Mouse (Mus musculus) neural tube, embryonic 11.5 days (tissue): ENCODE data around the gene Rabep2. TPM values are rescaled to one million over a fixed set of nuclear protein-coding genes. Genes with fewer than 3 reads are reported as not detected.

Source experiments
- ATAC-seq: fragments of 200-750 bp; cut with Nextera tagmentation; 2 replicates; pipeline ENCODE4 v1.8.0; 2017; ENCODE audit warnings: moderate number of reproducible peaks, mild to moderate bottlenecking, moderate TSS enrichment, moderate library complexity; ENCODE audit not compliant: insufficient read depth, low FRiP score, low TSS enrichment
- DNase-seq: peaks from one replicate; pipeline ENCODE4 v3.0.0-alpha.2; 2015; ENCODE audit warnings: low spot score
- H3K27ac ChIP-seq: fragments of 300-500 bp; sonication (generic); 2 replicates; pipeline ENCODE4 v1.5.1; 2014; ENCODE audit warnings: low read depth, mild to moderate bottlenecking, low read length
- H3K27me3 ChIP-seq: fragments of 300-500 bp; sonication (generic); 2 replicates; pipeline ENCODE4 v1.6.1; 2014; ENCODE audit warnings: mild to moderate bottlenecking, low read length, mixed read lengths; ENCODE audit not compliant: control insufficient read depth, insufficient read depth
- H3K36me3 ChIP-seq: fragments of 300-500 bp; sonication (generic); 2 replicates; pipeline ENCODE4 v1.6.1; 2014; ENCODE audit warnings: mild to moderate bottlenecking, low read length, moderate library complexity, mixed read lengths; ENCODE audit not compliant: control insufficient read depth, insufficient read depth
- H3K4me1 ChIP-seq: fragments of 300-500 bp; sonication (generic); 2 replicates; pipeline ENCODE4 v1.6.1; 2014; ENCODE audit warnings: low read length, mixed read lengths; ENCODE audit not compliant: control insufficient read depth, insufficient read depth
- H3K4me2 ChIP-seq: fragments of 300-500 bp; sonication (generic); 2 replicates; pipeline ENCODE4 v1.6.1; 2014; ENCODE audit warnings: low read depth, mild to moderate bottlenecking, moderate library complexity
- H3K4me3 ChIP-seq: fragments of 300-500 bp; sonication (generic); 2 replicates; pipeline ENCODE4 v1.5.1; 2014; ENCODE audit warnings: low read depth, low read length
- H3K9ac ChIP-seq: fragments of 300-500 bp; sonication (generic); 2 replicates; pipeline ENCODE4 v1.6.1; 2014; ENCODE audit warnings: mild to moderate bottlenecking, low read length
- H3K9me3 ChIP-seq: fragments of 300-500 bp; sonication (generic); 2 replicates; pipeline ENCODE4 v1.6.1; 2016; ENCODE audit warnings: low read length; ENCODE audit not compliant: control insufficient read depth
- WGBS: fragments of 180-500 bp; shearing (Covaris S2); extraction: QIAGEN DNeasy Blood & Tissue Kit; methylation state at CpG from one replicate; pipeline ENCODE4 v1.1.7; 2014; 5-methylcytosine and 5-hydroxymethylcytosine counted together
- polyA plus RNA-seq: library from polyadenylated mRNA; unstranded; fragments of >200 nt; fragmentation: Nextera tagmentation; extraction: Ambion mirVana; gene quantifications from 2 replicates; pipeline ENCODE4 v1.2.1, GENCODE M21; 2014

Rabep2 gene
- polyA plus RNA-seq, 1 experiment from 2014 or later: 21.4 TPM

DNA sequence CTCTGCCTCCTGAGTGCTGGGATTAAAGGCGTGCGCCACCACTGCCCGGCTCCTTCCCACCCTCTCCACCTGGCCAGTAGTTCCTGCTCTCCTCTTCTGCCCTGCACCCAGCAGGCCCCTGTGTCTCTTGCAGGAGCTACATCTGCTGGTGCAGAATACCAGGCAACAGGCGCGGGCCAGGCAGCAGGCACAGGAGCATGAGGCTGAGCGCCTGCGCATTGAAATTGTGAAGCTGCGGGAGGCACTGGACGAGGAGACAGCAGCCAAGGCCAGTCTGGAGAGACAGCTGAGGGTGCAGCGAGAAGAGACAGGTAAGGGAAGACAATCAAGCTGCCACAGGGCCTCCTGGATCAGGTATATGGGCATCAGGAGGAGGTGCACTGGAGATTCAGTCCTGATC is 15.4 kb downstream of the Rabep2 start:
- Histone ChIP-seq H3K36me3 (peaks cover 4% of the 10 kb centered on the region; the same call in 1 of the 2 replicates), H3K4me1 (no peaks in the 10 kb centered on the region), H3K9me3 (no peaks in the 10 kb centered on the region), H3K9ac (no peak overlapping the region), H3K27me3 (no peaks in the 10 kb centered on the region), H3K4me2 (no peak overlapping the region), H3K4me3 (no peak overlapping the region), H3K27ac (no peak overlapping the region)
- 93% methylated on average over 10 of the region's 10 CpGs for WGBS
- DNase-seq (no peak), ATAC-seq (no peak)

DNA sequence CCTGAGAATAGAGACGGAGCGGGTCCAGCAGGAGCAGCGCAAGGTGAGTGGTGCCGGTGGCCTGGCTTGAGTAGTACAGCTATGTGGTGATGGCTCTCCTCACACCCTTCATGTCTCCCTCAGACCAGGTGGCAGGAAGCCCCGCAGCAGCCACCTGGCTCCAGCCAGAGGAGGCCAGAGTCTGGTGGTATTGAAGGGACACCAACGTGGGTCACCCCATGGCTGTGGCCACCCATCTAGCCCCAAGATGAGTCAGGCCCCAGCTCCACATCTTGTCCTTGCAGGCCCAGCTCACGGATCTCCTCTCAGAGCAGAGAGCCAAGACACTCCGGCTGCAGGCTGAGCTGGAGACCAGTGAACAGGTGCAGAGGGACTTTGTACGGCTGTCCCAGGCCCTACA is 16.0 kb downstream of the Rabep2 start:
- DNase-seq: no peak
- H3K27me3 ChIP-seq: no peaks in the 10 kb centered on the region
- H3K4me1 ChIP-seq: no peaks in the 10 kb centered on the region
- no peaks in the 10 kb centered on the region for H3K9me3 ChIP-seq
- no peak for ATAC-seq
- no peak overlapping the region for H3K9ac ChIP-seq
- no peak overlapping the region for H3K4me2 ChIP-seq
- H3K36me3 ChIP-seq: peaks cover 4% of the 10 kb centered on the region; the same call in 1 of the 2 replicates
- no peak overlapping the region for H3K27ac ChIP-seq
- WGBS: 86% methylated on average over 9 of the region's 9 CpGs
- H3K4me3 ChIP-seq: no peak overlapping the region

DNA sequence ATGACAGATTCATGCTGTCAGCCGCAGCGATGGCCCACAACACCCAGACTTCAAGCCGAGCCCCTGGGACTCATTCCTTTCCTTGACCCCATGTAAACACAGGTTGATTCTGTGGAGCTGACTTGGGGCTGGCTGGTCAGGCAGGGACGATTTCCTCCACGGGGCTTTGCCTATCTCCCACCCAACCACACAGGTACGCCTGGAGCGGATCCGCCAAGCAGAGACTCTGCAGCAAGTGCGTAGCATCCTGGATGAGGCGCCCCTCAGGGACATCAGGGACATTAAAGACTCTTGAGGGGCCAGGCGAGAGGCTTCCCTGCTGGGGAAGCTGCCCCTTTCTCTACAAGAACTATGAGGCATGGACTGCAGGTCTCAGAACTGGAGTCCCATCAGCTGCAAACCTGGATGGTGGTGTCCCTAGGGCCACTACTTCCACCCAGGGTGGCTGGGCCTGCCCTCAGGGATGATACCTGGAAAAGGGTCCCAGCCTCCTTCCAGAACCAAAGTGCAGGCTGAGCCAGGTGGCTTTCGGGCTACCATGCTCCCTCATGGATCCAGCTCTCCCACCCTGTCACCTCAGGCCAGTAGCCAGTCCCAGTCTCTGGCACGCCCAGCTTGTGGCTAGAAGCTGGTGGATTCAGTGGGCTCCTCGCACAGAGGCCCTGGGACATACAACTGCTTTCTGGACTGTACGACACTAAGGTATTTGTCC is 16.7 kb downstream of the Rabep2 start:
- no peak overlapping the region for H3K27ac ChIP-seq
- no peak overlapping the region for H3K4me2 ChIP-seq
- no peaks in the 10 kb centered on the region for H3K27me3 ChIP-seq
- no peak overlapping the region for H3K9ac ChIP-seq
- H3K4me3 ChIP-seq: no peak overlapping the region
- no peak for DNase-seq
- H3K36me3 ChIP-seq: peaks cover 4% of the 10 kb centered on the region; the same call in 1 of the 2 replicates
- 91% methylated on average over 15 of the region's 15 CpGs for WGBS
- H3K4me1 ChIP-seq: no peaks in the 10 kb centered on the region
- ATAC-seq: no peak
- H3K9me3 ChIP-seq: no peaks in the 10 kb centered on the region

DNA sequence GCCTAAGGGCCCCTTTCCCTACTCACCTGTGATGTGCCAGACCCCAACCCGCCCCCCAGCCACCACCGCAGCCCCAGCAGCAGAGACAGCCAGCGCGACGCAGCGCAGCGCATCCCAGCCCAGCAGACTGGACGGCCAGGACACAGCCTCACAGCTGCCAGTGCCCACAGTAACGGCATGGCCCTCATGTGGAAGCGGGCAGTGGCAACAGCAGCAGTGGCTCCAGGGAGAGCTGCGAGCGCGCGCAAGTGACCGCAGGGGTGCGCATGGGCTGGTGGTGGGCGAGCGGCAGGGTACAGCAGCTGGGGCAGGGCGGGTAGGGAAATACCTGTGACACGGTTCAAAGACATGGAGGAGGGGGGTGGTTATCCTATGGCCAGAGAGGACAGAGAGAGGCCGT is 17.7 kb downstream of the Rabep2 start:
- ATAC-seq: no peak
- peaks cover 4% of the 10 kb centered on the region; the same call in 1 of the 2 replicates for H3K36me3 ChIP-seq
- H3K9ac ChIP-seq: no peak overlapping the region; the same call in 1 of the 2 replicates
- no peak overlapping the region for H3K27ac ChIP-seq
- 94% methylated on average over 20 of the region's 21 CpGs for WGBS
- no peaks in the 10 kb centered on the region for H3K9me3 ChIP-seq
- H3K4me3 ChIP-seq: no peak overlapping the region
- no peak overlapping the region for H3K4me2 ChIP-seq
- DNase-seq: no peak
- no peaks in the 10 kb centered on the region for H3K4me1 ChIP-seq
- no peaks in the 10 kb centered on the region for H3K27me3 ChIP-seq

DNA sequence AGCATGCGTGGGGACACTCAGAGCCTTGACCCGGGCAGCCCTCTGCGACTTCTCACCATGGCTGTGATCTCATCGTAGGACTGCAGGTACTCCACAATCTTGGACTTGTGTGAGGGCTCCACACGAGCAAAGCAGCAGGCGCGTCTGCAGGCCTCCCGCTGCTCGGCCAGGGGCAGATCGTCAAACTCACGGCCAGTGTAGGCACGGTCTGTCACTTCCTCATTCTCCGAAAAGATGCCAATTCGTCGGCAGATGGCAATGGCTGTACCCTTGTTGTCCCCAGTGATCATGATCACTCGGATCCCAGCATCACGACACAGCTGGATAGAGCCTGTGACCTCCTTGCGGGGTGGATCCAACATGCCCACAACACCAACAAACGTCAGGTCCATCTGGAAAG is 19.9 kb downstream of the Rabep2 start:
- 90% methylated on average over 19 of the region's 19 CpGs for WGBS
- DNase-seq (no peak), ATAC-seq (no peak)
- Histone ChIP-seq H3K4me2 (no peak overlapping the region), H3K27ac (no peak overlapping the region), H3K9ac (no peak overlapping the region), H3K36me3 (peaks cover 4% of the 10 kb centered on the region; the same call in 1 of the 2 replicates), H3K4me1 (no peaks in the 10 kb centered on the region), H3K27me3 (no peaks in the 10 kb centered on the region), H3K4me3 (no peak overlapping the region), H3K9me3 (no peaks in the 10 kb centered on the region)

DNA sequence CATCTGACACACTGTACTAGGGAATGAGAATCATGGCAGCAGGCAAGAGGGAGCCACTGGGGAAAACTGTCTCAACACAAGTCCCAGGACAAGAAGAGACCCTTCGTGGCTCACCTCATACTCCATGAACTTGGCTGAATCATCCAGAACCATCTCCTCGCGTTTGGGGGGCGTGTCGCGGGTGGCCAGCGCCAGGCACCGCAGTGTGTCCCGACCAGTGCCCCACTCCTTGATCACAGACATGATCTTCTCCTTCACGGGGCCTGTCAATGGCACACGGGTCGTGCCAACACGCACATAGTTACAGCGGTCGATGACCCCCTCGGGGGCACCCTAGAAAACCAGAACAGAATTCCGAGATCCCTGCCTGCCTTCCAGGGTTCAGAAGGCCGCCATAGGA is 21.4 kb downstream of the Rabep2 start:
- no peak overlapping the region for H3K4me2 ChIP-seq
- no peak overlapping the region for H3K27ac ChIP-seq
- ATAC-seq (no peak), DNase-seq (no peak)
- H3K9me3 ChIP-seq: no peaks in the 10 kb centered on the region
- no peaks in the 10 kb centered on the region for H3K27me3 ChIP-seq
- H3K36me3 ChIP-seq: peaks cover 2% of the 10 kb centered on the region; the same call in 1 of the 2 replicates
- no peaks in the 10 kb centered on the region for H3K4me1 ChIP-seq
- H3K4me3 ChIP-seq: no peak overlapping the region
- 92% methylated on average over 18 of the region's 18 CpGs for WGBS
- H3K9ac ChIP-seq: no peak overlapping the region

DNA sequence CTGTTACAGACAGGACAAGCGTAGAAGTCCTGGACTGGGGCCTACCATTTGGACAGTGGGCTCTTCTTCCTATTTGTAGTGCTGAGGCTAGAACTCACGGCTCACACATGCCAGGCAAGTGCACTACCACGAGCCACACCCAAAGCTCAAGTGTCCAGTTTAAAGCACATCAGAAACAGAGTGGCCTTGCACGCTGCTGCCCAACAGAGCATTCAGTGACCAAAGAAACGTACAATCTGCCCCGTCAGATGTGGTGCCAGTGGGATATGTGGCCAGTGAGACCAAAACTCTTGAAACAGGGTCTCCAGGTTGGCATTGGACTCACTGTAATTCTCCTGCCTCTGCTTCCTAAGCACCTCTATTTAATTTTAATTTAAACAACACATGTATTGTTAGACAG is 22.1 kb downstream of the Rabep2 start:
- H3K4me3 ChIP-seq: no peak overlapping the region
- no peaks in the 10 kb centered on the region for H3K27me3 ChIP-seq
- 89% methylated on average over 6 of the region's 6 CpGs for WGBS
- H3K9me3 ChIP-seq: no peaks in the 10 kb centered on the region
- no peak for ATAC-seq
- H3K36me3 ChIP-seq: no peaks in the 10 kb centered on the region; the same call in 1 of the 2 replicates
- H3K4me2 ChIP-seq: no peak overlapping the region
- no peak overlapping the region for H3K27ac ChIP-seq
- no peak for DNase-seq
- no peak overlapping the region for H3K9ac ChIP-seq
- H3K4me1 ChIP-seq: no peaks in the 10 kb centered on the region

DNA sequence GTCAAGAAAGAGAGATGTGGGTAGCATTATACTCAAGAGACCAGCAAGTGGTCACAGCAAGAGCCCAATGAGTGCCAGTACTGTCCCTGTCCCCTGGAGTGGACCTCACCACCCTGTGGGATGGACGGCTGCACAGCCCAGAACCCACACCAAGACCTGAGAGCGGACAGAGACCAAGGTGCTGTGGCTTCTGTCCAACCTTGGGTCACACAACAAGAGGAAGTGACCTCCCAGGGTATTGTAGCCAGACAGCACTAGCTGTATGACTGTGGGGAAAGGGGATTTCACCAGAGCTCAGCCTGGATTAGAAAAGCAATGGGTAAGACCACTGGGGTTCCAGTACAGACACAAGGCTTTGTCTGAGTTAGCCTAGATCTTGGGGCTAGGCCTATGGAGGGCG is 23.7 kb downstream of the Rabep2 start:
- DNase-seq (no peak), ATAC-seq (no peak)
- H3K4me2 ChIP-seq: no peak overlapping the region
- no peak overlapping the region for H3K4me3 ChIP-seq
- no peaks in the 10 kb centered on the region for H3K9me3 ChIP-seq
- no peak overlapping the region for H3K9ac ChIP-seq
- 95% methylated on average over 3 of the region's 3 CpGs for WGBS
- H3K4me1 ChIP-seq: no peaks in the 10 kb centered on the region
- no peaks in the 10 kb centered on the region for H3K27me3 ChIP-seq
- no peaks in the 10 kb centered on the region; the same call in 1 of the 2 replicates for H3K36me3 ChIP-seq
- H3K27ac ChIP-seq: no peak overlapping the region

DNA sequence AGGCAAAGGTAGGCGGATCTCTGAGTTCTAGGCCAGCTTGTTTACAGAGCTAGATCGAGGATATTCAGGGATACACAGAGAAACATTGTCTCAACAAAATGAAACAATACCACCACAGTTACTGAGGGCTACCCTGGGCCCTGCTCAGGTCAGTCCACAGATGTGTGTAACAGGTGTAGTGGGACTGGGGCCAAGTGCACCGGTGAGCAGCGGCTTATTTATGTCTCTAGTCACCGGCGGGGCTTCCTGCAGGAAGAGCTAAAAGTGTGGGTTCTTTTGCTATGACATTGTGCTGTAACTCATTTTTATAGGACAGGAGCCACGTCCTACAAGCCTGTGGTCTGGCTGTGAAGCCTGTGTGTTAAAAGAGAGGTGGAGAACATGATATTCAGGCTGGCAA is 25.3 kb downstream of the Rabep2 start:
- no peak for DNase-seq
- Histone ChIP-seq H3K9me3 (no peaks in the 10 kb centered on the region), H3K9ac (no peak overlapping the region), H3K4me2 (no peak overlapping the region), H3K27me3 (no peaks in the 10 kb centered on the region), H3K36me3 (no peaks in the 10 kb centered on the region), H3K4me3 (no peak overlapping the region), H3K27ac (no peak overlapping the region), H3K4me1 (no peaks in the 10 kb centered on the region)
- no peak for ATAC-seq
- 64% methylated on average over 7 of the region's 7 CpGs for WGBS
